Mouse (Mus musculus): ENCODE results near the gene Zbtb8os.

GRCm38 (mm10) chr4:129379805-129380204, 44.3 kb downstream of the Zbtb8os start:
- TF ChIP-seq CTCF (conservative IDR thresholded peaks at IDR 0.05; ENCODE audit: low read length) (no peak), NANOG (IDR thresholded peaks at IDR 0.05; ENCODE audit: borderline replicate concordance, low read length) (no peak)

All from E14TG2a.4 (cell line).